Mouse (Mus musculus): ENCODE results near the gene Nsun2. TPM values are rescaled to one million over a fixed set of nuclear protein-coding genes. Genes with fewer than 3 reads are reported as not detected.
A peak's percentile ranks its signal among the peaks of the same experiment; 100 is the strongest.

Gene Nsun2
- total and polyA plus RNA-seq, 2 experiments from 2014 or later: 37.6 to 62.1 TPM

DNA sequence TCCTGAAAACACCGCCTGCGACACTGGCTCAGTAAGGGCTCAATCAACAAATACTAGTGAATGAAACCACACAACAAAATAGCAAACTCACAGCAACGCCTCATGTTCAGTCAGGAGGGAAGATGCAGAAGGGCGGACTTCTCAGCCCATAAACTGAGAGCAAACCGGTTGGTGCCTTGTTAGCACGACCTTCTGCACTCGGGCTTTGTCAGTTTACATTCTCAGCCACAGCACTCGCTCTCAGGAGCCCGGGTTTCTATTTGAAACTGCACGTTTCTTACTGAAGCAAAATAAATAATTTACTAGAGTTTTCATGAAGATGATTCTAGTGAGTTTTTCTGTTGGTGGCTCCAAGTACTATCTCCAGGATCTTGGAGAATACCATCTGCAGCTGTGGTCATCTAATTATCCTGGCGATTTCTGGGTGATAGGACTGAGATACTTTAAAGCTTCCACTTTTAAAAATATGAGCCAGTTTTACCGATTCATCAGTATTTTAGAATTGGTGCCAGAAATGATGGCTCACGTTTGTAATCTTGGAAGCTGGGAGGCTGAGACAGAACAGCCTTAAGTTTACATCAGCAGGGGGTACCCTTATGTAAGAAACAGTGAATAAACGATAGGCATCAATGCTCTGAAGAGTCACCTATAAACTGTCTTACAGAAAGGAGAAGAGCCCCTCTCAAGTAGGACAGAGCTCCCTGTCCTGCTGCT is 9.9 kb upstream of the Nsun2 start:
- H3K4me2 ChIP-seq (ENCODE audit: low read depth, low read length): no peak overlapping the region

DNA sequence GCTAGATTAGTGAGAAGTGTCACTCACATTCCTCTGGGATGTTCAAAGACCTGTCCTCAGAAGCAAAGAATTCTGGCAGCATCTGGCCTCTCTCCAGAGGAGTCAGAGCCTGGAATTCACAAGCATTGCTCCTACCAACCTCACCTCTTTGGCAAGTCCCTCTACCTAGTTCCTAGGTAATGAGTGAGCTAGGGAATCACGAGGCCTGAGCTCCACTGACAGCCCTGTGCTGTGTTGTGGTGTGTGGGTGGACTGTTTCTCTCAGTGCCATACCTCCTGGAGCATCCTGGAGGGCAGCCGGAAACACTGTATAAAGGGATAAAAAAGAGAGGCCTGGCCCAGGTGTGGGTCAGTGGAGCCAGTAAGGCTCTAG is 9.4 kb upstream of the Nsun2 start:
- no peak overlapping the region for H3K27ac ChIP-seq
- TF ChIP-seq CTCF (IDR thresholded peaks at IDR 0.05; ENCODE audit: low read depth): no peak
- H3K36me3 ChIP-seq (ENCODE audit: insufficient read depth, low read length): no peaks in the 10 kb centered on the region
- no peaks in the 10 kb centered on the region for H3K9me3 ChIP-seq (ENCODE audit: low read length)
- no peak overlapping the region for H3K4me2 ChIP-seq (ENCODE audit: low read depth, low read length)
- H3K4me1 ChIP-seq (ENCODE audit: insufficient read depth, low read length): peaks cover 33% of the 10 kb centered on the region; the same call in 1 of the 2 replicates
- no peaks in the 10 kb centered on the region for H3K27me3 ChIP-seq (ENCODE audit: insufficient read depth, low read length)
- 64% methylated on average over 2 of the region's 2 CpGs for WGBS
- DNase-seq (ENCODE audit: low spot score): no peak
- no peak for ATAC-seq
- H3K9ac ChIP-seq (replicated peaks; ENCODE audit: low read length): no peak overlapping the region
- H3K4me3 ChIP-seq (ENCODE audit: low read length): no peak overlapping the region

More for the DNA sequence above, 9.9 kb upstream of the Nsun2 start:
- no peak for TF ChIP-seq CTCF (IDR thresholded peaks at IDR 0.05; ENCODE audit: low read depth)
- ATAC-seq (no peak), DNase-seq (ENCODE audit: low spot score) (no peak)
- Histone ChIP-seq H3K27ac (no peak overlapping the region), H3K9ac (replicated peaks; ENCODE audit: low read length) (no peak overlapping the region), H3K27me3 (ENCODE audit: insufficient read depth, low read length) (no peaks in the 10 kb centered on the region), H3K4me1 (ENCODE audit: insufficient read depth, low read length) (peaks cover 28% of the 10 kb centered on the region; the same call in 1 of the 2 replicates), H3K36me3 (ENCODE audit: insufficient read depth, low read length) (no peaks in the 10 kb centered on the region), H3K4me3 (ENCODE audit: low read length) (no peak overlapping the region), H3K9me3 (ENCODE audit: low read length) (no peaks in the 10 kb centered on the region)
- WGBS: 57% methylated on average over 14 of the region's 14 CpGs

DNA sequence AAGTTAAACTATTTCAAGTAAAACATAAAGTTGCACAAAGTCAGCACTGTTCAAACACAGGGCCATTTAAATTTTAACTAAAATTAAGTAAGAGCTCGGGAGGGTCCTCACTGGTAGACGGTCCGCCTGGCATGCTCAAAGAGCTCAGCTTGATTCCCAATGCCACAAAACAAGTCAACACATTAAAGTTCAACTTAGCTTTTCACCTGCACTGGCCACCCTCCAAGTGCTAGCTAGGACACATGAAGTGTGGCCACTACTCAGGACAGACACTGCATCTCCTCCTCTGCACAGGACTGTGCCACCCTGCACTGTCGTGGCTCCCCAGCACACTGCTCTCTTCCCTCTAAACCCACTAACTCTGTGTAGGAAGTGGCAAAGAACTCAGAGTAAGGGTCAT is 7.7 kb upstream of the Nsun2 start:
- Histone ChIP-seq H3K36me3 (ENCODE audit: insufficient read depth, low read length) (no peaks in the 10 kb centered on the region), H3K4me2 (ENCODE audit: low read depth, low read length) (no peak overlapping the region), H3K9ac (replicated peaks; ENCODE audit: low read length) (no peak overlapping the region), H3K27ac (no peak overlapping the region), H3K9me3 (ENCODE audit: low read length) (no peaks in the 10 kb centered on the region), H3K4me3 (ENCODE audit: low read length) (no peak overlapping the region), H3K4me1 (ENCODE audit: insufficient read depth, low read length) (peaks cover 42% of the 10 kb centered on the region), H3K27me3 (ENCODE audit: insufficient read depth, low read length) (no peaks in the 10 kb centered on the region)
- DNase-seq (ENCODE audit: low spot score): no peak
- TF ChIP-seq CTCF (IDR thresholded peaks at IDR 0.05; ENCODE audit: low read depth): no peak
- WGBS: 45% methylated on average over 4 of the region's 4 CpGs
- no peak for ATAC-seq

DNA sequence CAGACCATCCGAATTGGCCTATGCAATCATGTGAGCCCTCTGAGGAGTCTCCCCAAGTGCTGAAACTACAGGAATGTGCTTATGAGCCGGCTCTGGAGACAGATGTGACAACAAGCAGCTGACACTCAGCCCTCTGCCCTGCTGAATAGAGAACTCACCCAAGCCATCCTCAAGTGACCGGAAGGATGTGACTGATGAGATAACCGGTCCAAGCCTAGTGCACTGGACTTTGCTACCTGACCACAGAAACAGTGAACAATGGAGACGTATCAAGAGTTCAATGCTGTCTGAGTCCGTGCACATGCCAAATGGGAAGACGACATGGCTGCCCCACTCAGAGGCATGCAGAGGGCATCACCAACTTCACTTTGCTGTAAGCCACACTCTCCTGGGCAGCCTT is 5.0 kb upstream of the Nsun2 start:
- no peak overlapping the region for H3K4me3 ChIP-seq (ENCODE audit: low read length)
- no peaks in the 10 kb centered on the region for H3K27me3 ChIP-seq (ENCODE audit: insufficient read depth, low read length)
- H3K36me3 ChIP-seq (ENCODE audit: insufficient read depth, low read length): no peaks in the 10 kb centered on the region
- no peak for TF ChIP-seq CTCF (IDR thresholded peaks at IDR 0.05; ENCODE audit: low read depth)
- no peak overlapping the region; the same call in 1 of the 2 replicates for H3K4me2 ChIP-seq (ENCODE audit: low read depth, low read length)
- no peaks in the 10 kb centered on the region for H3K9me3 ChIP-seq (ENCODE audit: low read length)
- H3K4me1 ChIP-seq (ENCODE audit: insufficient read depth, low read length): peaks cover 48% of the 10 kb centered on the region
- ATAC-seq (no peak), DNase-seq (ENCODE audit: low spot score) (no peak)
- H3K9ac ChIP-seq (replicated peaks; ENCODE audit: low read length): no peak overlapping the region
- H3K27ac ChIP-seq: no peak overlapping the region
- 79% methylated on average over 7 of the region's 7 CpGs for WGBS

DNA sequence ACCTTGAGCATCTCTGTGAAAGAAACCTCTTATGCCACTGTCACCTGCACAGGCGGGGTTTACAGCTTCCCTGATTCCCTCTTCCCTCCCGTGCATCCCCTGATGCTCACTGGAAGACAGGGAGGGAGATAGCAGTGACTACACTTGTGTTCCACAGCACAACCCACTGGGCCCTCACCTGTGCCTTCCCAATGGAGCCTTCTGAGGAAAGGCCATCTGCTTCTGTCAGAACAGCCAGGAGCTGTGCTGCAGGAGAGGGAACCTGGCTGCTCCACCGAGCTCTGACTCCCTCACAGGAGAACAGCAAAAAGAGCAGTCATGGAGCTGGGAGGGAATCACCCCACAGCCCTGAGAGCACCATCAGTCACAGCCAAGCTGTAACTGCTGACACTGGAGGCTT is 3.4 kb upstream of the Nsun2 start:
- DNase-seq (ENCODE audit: low spot score) (no peak), ATAC-seq (no peak)
- Histone ChIP-seq H3K27ac (no peak overlapping the region), H3K4me3 (ENCODE audit: low read length) (no peak overlapping the region), H3K4me1 (ENCODE audit: insufficient read depth, low read length) (peaks cover 40% of the 10 kb centered on the region), H3K9me3 (ENCODE audit: low read length) (no peaks in the 10 kb centered on the region), H3K9ac (replicated peaks; ENCODE audit: low read length) (no peak overlapping the region), H3K27me3 (ENCODE audit: insufficient read depth, low read length) (no peaks in the 10 kb centered on the region), H3K36me3 (ENCODE audit: insufficient read depth, low read length) (no peaks in the 10 kb centered on the region), H3K4me2 (ENCODE audit: low read depth, low read length) (peak overlapping the region; percentile 96)
- no peak for TF ChIP-seq CTCF (IDR thresholded peaks at IDR 0.05; ENCODE audit: low read depth)
- WGBS: 65% methylated on average over 3 of the region's 3 CpGs

DNA sequence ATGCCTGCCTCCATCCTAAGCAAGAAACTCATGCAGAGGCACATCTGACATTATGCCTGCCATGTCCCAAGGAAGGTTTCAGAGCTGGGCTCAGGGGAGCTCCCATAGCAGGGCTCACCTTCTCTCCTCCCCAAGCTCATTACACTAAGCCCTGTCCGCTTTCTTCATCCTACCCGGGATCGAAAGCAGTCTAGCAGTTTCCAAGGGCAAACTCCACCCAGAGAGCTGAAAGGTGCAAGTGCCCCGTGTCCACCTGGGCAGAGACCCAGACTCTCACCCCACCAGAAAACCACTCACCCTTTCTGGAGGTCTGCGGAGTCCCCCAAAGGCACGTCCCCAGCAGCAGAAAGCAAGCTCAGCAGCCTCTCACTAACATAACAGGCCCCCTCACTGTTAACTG is 2.6 kb upstream of the Nsun2 start:
- Histone ChIP-seq H3K27me3 (ENCODE audit: insufficient read depth, low read length) (no peaks in the 10 kb centered on the region), H3K9me3 (ENCODE audit: low read length) (no peaks in the 10 kb centered on the region), H3K27ac (no peak overlapping the region), H3K4me2 (ENCODE audit: low read depth, low read length) (peak overlapping the region; percentile 96), H3K36me3 (ENCODE audit: insufficient read depth, low read length) (no peaks in the 10 kb centered on the region), H3K9ac (replicated peaks; ENCODE audit: low read length) (0 out of 2 replicates have a peak overlapping the region, but pooled peaks have one; percentile 82), H3K4me3 (ENCODE audit: low read length) (peak overlapping the region; percentile 76; the same call in 1 of the 2 replicates), H3K4me1 (ENCODE audit: insufficient read depth, low read length) (peaks cover 40% of the 10 kb centered on the region)
- no peak for ATAC-seq
- WGBS: 80% methylated on average over 6 of the region's 6 CpGs
- DNase-seq (ENCODE audit: low spot score): no peak
- no peak for TF ChIP-seq CTCF (IDR thresholded peaks at IDR 0.05; ENCODE audit: low read depth)

DNA sequence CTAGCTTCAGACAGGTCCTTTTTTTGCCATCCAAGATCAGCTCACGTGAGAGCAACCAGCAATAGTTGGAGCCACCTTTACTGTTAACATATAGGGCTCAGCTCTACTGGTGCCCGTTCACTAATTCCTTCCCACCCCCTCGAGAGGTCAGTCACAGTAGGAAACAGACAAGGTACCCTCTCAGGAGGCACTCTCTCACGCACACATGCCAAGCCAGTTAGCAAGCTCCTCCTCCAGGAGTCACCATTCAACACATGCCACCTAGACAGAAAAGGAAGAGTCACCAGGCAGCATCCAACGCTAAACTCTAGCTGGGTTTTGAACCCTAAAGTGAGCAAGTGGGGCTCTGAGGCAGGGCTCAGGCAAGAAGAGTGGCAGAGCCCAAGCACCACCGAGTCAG is 2.1 kb upstream of the Nsun2 start:
- Histone ChIP-seq H3K9ac (replicated peaks; ENCODE audit: low read length) (peak overlapping the region; percentile 82; the same call in 1 of the 2 replicates), H3K27me3 (ENCODE audit: insufficient read depth, low read length) (no peaks in the 10 kb centered on the region), H3K4me3 (ENCODE audit: low read length) (peak overlapping the region; percentile 76), H3K27ac (no peak overlapping the region), H3K4me1 (ENCODE audit: insufficient read depth, low read length) (peaks cover 36% of the 10 kb centered on the region), H3K9me3 (ENCODE audit: low read length) (no peaks in the 10 kb centered on the region), H3K4me2 (ENCODE audit: low read depth, low read length) (peak overlapping the region; percentile 96), H3K36me3 (ENCODE audit: insufficient read depth, low read length) (no peaks in the 10 kb centered on the region)
- no peak for TF ChIP-seq CTCF (IDR thresholded peaks at IDR 0.05; ENCODE audit: low read depth)
- 33% methylated on average over 6 of the region's 6 CpGs for WGBS
- ATAC-seq (no peak), DNase-seq (ENCODE audit: low spot score) (no peak)

Measured in hindbrain, postnatal 0 days (tissue).